Mouse (Mus musculus) layer of hippocampus, adult 9-11 months (tissue): Measurements from ENCODE around the gene Klk1b24.
"Not testable (repeated sequence)": the region's sequence is repeated elsewhere in the genome, so short reads cannot be mapped to it uniquely, and the experiment has no call there.

Experiments
- DNase-seq: peaks from one replicate; pipeline ENCODE4 v3.0.0; 2022

The Klk1b24 gene

GRCm38 (mm10) chr7:44187936-44188335 is at the start of gene Klk1b24:
Gene Klk1b24 (plus strand): TSS chr7:44188236.
- not testable (repeated sequence) for DNase-seq

GRCm38 (mm10) chr7:44179299-44180045 is 8.6 kb upstream of the Klk1b24 start:
- DNase-seq: no peak

GRCm38 (mm10) chr7:44186516-44186915 is 1.5 kb upstream of the Klk1b24 start:
- DNase-seq: not testable (repeated sequence)

- not testable (repeated sequence) for DNase-seq
Observed at GRCm38 (mm10) chr7:44193466-44193865, 5.4 kb downstream of the Klk1b24 start.

- no peak for DNase-seq
Observed at GRCm38 (mm10) chr7:44197891-44198290, 9.9 kb downstream of the Klk1b24 start, which contains the start of gene Klk1b3. Gene Klk1b3 (plus strand): TSS chr7:44198191.

GRCm38 (mm10) chr7:44207135-44207534 is 19.1 kb downstream of the Klk1b24 start, which contains the start of gene Klk1b4:
Gene Klk1b4 (plus strand): TSS chr7:44207435.
- DNase-seq: not testable (repeated sequence)

- DNase-seq: no peak
Observed at GRCm38 (mm10) chr7:44208307-44208706, 20.3 kb downstream of the Klk1b24 start.

- no peak for DNase-seq
Observed at GRCm38 (mm10) chr7:44215645-44216044, 27.6 kb downstream of the Klk1b24 start, which contains the start of gene Klk1b5. Gene Klk1b5 (plus strand): TSS chr7:44215945.

- DNase-seq: not testable (repeated sequence)
Observed at GRCm38 (mm10) chr7:44221601-44222000, 33.6 kb downstream of the Klk1b24 start.

GRCm38 (mm10) chr7:44222335-44222734 is 34.3 kb downstream of the Klk1b24 start:
- DNase-seq: not testable (repeated sequence)

GRCm38 (mm10) chr7:44225076-44225475 is 37.0 kb downstream of the Klk1b24 start, which contains the start of gene Klk1:
Gene Klk1 (plus strand): TSS chr7:44225360.
- no peak for DNase-seq

- DNase-seq: no peak
Observed at GRCm38 (mm10) chr7:44235909-44236308, 47.9 kb downstream of the Klk1b24 start, which contains the start of gene Gm36864. Gene Gm36864 (plus strand): TSS chr7:44236177.

GRCm38 (mm10) chr7:44239913-44240312 is 51.9 kb downstream of the Klk1b24 start:
- no peak for DNase-seq

GRCm38 (mm10) chr7:44240712-44241111 is 52.7 kb downstream of the Klk1b24 start:
- no peak for DNase-seq

GRCm38 (mm10) chr7:44241163-44241562 is 53.1 kb downstream of the Klk1b24 start:
- DNase-seq: no peak
